8 mouse cellular contexts compared by ENCODE assay signal in genomic region chr6:38926135-38926962, GRCm38 (mm10). TPM values are rescaled to one million over a fixed set of nuclear protein-coding genes. Genes with fewer than 3 reads are reported as not detected.
DNase-seq lines count a peak whose midpoint lies in the region; ATAC-seq and TF ChIP-seq lines count a peak whose summit lies in the region.

No protein-coding gene starts in this region.

- no peak for TF ChIP-seq EP300 in liver, embryonic 14.5 days (IDR thresholded peaks at IDR 0.05; ENCODE audit: low read depth)

- ATAC-seq in heart, embryonic 15.5 days (replicated peaks; ENCODE audit: insufficient number of reproducible peaks, insufficient read depth, low FRiP score, low read depth) = 0 out of 2 replicates have a peak, but pooled peaks have one; percentile 12
- ATAC-seq in forebrain, embryonic 11.5 days (replicated peaks; ENCODE audit: low FRiP score) = no peak
- no peak for ATAC-seq in liver, embryonic 14.5 days (ENCODE audit: insufficient read depth)
- no peak for ATAC-seq in inflammation-experienced regulatory T-cells, adult 6 months

- TF ChIP-seq CTCF in liver, embryonic 14.5 days (IDR thresholded peaks at IDR 0.05; ENCODE audit: low read depth) = no peak

- H3K27me3 ChIP-seq in heart, embryonic 15.5 days = no peaks in the 10 kb centered on the region
- no peaks in the 10 kb centered on the region for H3K27me3 ChIP-seq in forebrain, embryonic 11.5 days (ENCODE audit: control insufficient read depth, insufficient read depth, low read length)
- H3K27me3 ChIP-seq in liver, embryonic 14.5 days (ENCODE audit: control insufficient read depth, insufficient read depth, low read length) = no peaks in the 10 kb centered on the region

- peak overlapping the region; percentile 1; the same call in 1 of the 2 replicates for H3K27ac ChIP-seq in heart, embryonic 15.5 days
- no peak overlapping the region for H3K27ac ChIP-seq in forebrain, embryonic 11.5 days (ENCODE audit: low read depth, low read length)
- H3K27ac ChIP-seq in liver, embryonic 14.5 days = peak overlapping the region; percentile 26; the same call in 1 of the 2 replicates

- no peak overlapping the region for H3K9ac ChIP-seq in heart, embryonic 15.5 days
- no peak overlapping the region for H3K9ac ChIP-seq in forebrain, embryonic 11.5 days (ENCODE audit: low read length)
- H3K9ac ChIP-seq in liver, embryonic 14.5 days (replicated peaks) = peak overlapping the region; percentile 25

- H3K4me3 ChIP-seq in heart, embryonic 15.5 days = peak overlapping the region; percentile 9; the same call in 1 of the 2 replicates
- H3K4me3 ChIP-seq in forebrain, embryonic 11.5 days (ENCODE audit: low read depth, low read length) = peak overlapping the region; percentile 19; the same call in 1 of the 2 replicates
- H3K4me3 ChIP-seq in liver, embryonic 14.5 days (ENCODE audit: insufficient read depth in 1 of 2, low read depth in 2 of 2, low read length in 2 of 2) = peak overlapping the region in 1 of 2 experiments; percentile 37; a peak in 1 of 4 replicates

- DNase-seq in heart, postnatal 36 days = no peak
- DNase-seq in WW6 (ENCODE audit: low read depth, low spot score) = peak; percentile 38
- peak; percentile 72 for DNase-seq in forebrain, embryonic 11.5 days (ENCODE audit: low spot score)
- peak in 1 of 3 experiments; percentile 48 for DNase-seq in liver, embryonic 14.5 days (ENCODE audit: low read depth in 3 of 3, low spot score in 3 of 3)
- no peak for DNase-seq in ovary, postnatal 14 days (ENCODE audit: low spot score)
- no peak for DNase-seq in urinary bladder, adult 18-20 months (ENCODE audit: low spot score in 2 of 2)

- 49% methylated on average over 28 of the region's 28 CpGs for WGBS in heart, embryonic 15.5 days
- 67% methylated on average over 28 of the region's 28 CpGs for WGBS in forebrain, embryonic 11.5 days
- 71% methylated on average over 28 of the region's 28 CpGs for WGBS in liver, embryonic 14.5 days (ENCODE audit: insufficient replicate concordance)

- peaks cover 29% of the 10 kb centered on the region for H3K4me1 ChIP-seq in heart, embryonic 15.5 days (replicated peaks)
- H3K4me1 ChIP-seq in forebrain, embryonic 11.5 days (replicated peaks; ENCODE audit: control insufficient read depth, insufficient read depth, low read length) = no peaks in the 10 kb centered on the region
- H3K4me1 ChIP-seq in liver, embryonic 14.5 days (replicated peaks; ENCODE audit: control insufficient read depth in 2 of 2, insufficient read depth in 2 of 2, low read length in 1 of 2) = peaks cover 49 to 70% of the 10 kb centered on the region in 2 experiments

- no peaks in the 10 kb centered on the region for H3K9me3 ChIP-seq in heart, embryonic 15.5 days (replicated peaks)
- no peaks in the 10 kb centered on the region for H3K9me3 ChIP-seq in forebrain, embryonic 11.5 days (ENCODE audit: control insufficient read depth, low read length)
- no peaks in the 10 kb centered on the region for H3K9me3 ChIP-seq in liver, embryonic 14.5 days (ENCODE audit: control insufficient read depth, low read length)

- no peaks in the 10 kb centered on the region for H3K36me3 ChIP-seq in heart, embryonic 15.5 days
- no peaks in the 10 kb centered on the region for H3K36me3 ChIP-seq in forebrain, embryonic 11.5 days (ENCODE audit: control insufficient read depth, insufficient read depth, low read length)
- H3K36me3 ChIP-seq in liver, embryonic 14.5 days (replicated peaks; ENCODE audit: control insufficient read depth, insufficient read depth, low read depth) = no peaks in the 10 kb centered on the region

- intact Hi-C loops in heart, postnatal 36 days (cut with DNase I) = no loop called here

- H3K4me2 ChIP-seq in heart, embryonic 15.5 days = peak overlapping the region; percentile 35
- H3K4me2 ChIP-seq in forebrain, embryonic 11.5 days (ENCODE audit: low read depth, low read length, severe bottlenecking) = peak overlapping the region; percentile 29; the same call in 1 of the 2 replicates
- peak overlapping the region; percentile 42 for H3K4me2 ChIP-seq in liver, embryonic 14.5 days (ENCODE audit: low read depth)

RNA-seq across cellular contexts. Expression of gene Hipk2, which starts 50.4 kb away (rescaled TPM):
- 8.8 and 11.2 TPM in 2 replicates for polyA plus RNA-seq in heart, embryonic 15.5 days (2015; fragmentation: Nextera tagmentation; extraction: Ambion mirVana)
- 100 to 1,000 TPM in 1 of 2 experiments, 10 to 100 TPM in 1; 92.1 to 101 TPM for total RNA-seq in heart, postnatal 36 days (2021)
- 31.0 and 33.5 TPM in 2 replicates for polyA plus RNA-seq in forebrain, embryonic 11.5 days (2014; fragmentation: Nextera tagmentation; extraction: Ambion mirVana)
- 10.7 and 12.3 TPM in 2 replicates for polyA plus RNA-seq in liver, embryonic 14.5 days (2012; rRNA removed)
- 13.0 and 15.5 TPM in 2 replicates for polyA plus RNA-seq in liver, embryonic 14.5 days (2014; fragmentation: Nextera tagmentation; extraction: Ambion mirVana)
- 10 to 100 TPM; 10.2 to 17.9 (median 17.6) TPM for polyA plus RNA-seq in inflammation-experienced regulatory T-cells, adult 6 months (2017; shearing (Covaris generic))

RNA-seq across cellular contexts. Expression of gene Tbxas1, which starts 51.1 kb away (rescaled TPM):
- polyA plus RNA-seq in heart, embryonic 15.5 days (2015; fragmentation: Nextera tagmentation; extraction: Ambion mirVana) = 1.5 and 2.9 TPM in 2 replicates
- 1 to 10 TPM; 2.1 TPM for total RNA-seq in heart, postnatal 36 days (2021)
- polyA plus RNA-seq in forebrain, embryonic 11.5 days (2014; fragmentation: Nextera tagmentation; extraction: Ambion mirVana) = 1.4 and 1.5 TPM in 2 replicates
- 4.5 and 5.1 TPM in 2 replicates for polyA plus RNA-seq in liver, embryonic 14.5 days (2012; rRNA removed)
- polyA plus RNA-seq in liver, embryonic 14.5 days (2014; fragmentation: Nextera tagmentation; extraction: Ambion mirVana) = 6.3 and 8.4 TPM in 2 replicates
- polyA plus RNA-seq in inflammation-experienced regulatory T-cells, adult 6 months (2017; shearing (Covaris generic)) = under 1 TPM; 0.21 to 0.37 (median 0.25) TPM

Comparison
In these comparisons a context has a peak if more than half of its experiments do, and no peak if none do; other contexts are left out.
1. DNase-seq: peak in WW6 (single experiment) and forebrain, embryonic 11.5 days (single experiment); none in heart, postnatal 36 days (0 of 2), ovary, postnatal 14 days (single experiment) and urinary bladder, adult 18-20 months (0 of 2).
2. Peak in every context shown above with its lines, with median percentiles within 50 percentile points of each other: H3K4me2 ChIP-seq.